Mouse (Mus musculus): Measurements from ENCODE around the gene Slc5a1. TPM values are rescaled to one million over a fixed set of nuclear protein-coding genes. Genes with fewer than 3 reads are reported as not detected.

Gene Slc5a1
- polyA plus RNA-seq, 1 experiment from 2014 or later: 0.89 TPM

GRCm38 (mm10) chr5:33201697-33202096, 97.7 kb downstream of the Slc5a1 start:
- Histone ChIP-seq H3K4me2 (ENCODE audit: low read depth, low read length) (no peak overlapping the region), H3K27me3 (replicated peaks; ENCODE audit: control insufficient read depth, insufficient read depth, low read length) (no peaks in the 10 kb centered on the region), H3K36me3 (ENCODE audit: control insufficient read depth, insufficient read depth, low read length) (no peaks in the 10 kb centered on the region), H3K4me3 (ENCODE audit: low read depth, low read length) (no peak overlapping the region), H3K9me3 (ENCODE audit: control insufficient read depth, low read length) (no peaks in the 10 kb centered on the region), H3K27ac (replicated peaks; ENCODE audit: low read depth, low read length) (no peak overlapping the region), H3K4me1 (ENCODE audit: control insufficient read depth, insufficient read depth, low read length) (no peaks in the 10 kb centered on the region), H3K9ac (ENCODE audit: low read depth, low read length) (no peak overlapping the region)
- WGBS: 57% methylated on average over 13 of the region's 13 CpGs
- no peak for DNase-seq (ENCODE audit: low spot score)
- no peak for ATAC-seq (ENCODE audit: low read depth)

DNA sequence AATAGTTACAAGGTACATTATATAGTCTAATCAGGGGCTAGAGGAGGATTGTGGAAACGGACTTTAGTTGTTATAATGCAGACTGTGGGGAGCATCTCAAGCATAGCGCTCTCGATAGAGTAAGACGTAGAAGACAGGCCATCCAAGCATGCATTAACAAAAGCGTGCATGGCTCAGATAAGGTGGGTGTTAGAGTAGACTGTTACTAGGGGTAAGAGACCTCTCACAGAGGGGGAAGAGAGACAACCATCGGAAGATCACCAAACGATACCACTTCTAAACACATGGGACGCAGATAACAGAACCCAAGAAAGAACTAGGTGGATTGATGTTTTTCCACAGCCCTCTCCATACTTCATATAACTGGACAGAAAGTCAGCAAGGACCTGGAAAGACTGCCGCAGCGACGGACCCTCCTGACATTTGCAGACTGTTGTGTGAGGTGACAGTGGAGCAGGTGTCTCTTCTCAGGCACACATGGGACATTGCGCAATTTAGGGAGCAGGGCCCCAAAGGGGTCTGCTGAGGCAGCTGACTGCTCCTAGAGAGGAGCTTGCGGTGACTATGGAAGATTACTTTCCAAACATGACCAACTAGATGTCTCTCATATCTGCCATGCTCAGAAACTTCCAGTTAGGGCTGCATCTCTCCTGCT, 98.6 kb downstream of the Slc5a1 start:
- Histone ChIP-seq H3K4me1 (ENCODE audit: control insufficient read depth, insufficient read depth, low read length) (no peaks in the 10 kb centered on the region), H3K4me2 (ENCODE audit: low read depth, low read length) (no peak overlapping the region), H3K36me3 (ENCODE audit: control insufficient read depth, insufficient read depth, low read length) (no peaks in the 10 kb centered on the region), H3K27ac (replicated peaks; ENCODE audit: low read depth, low read length) (no peak overlapping the region), H3K27me3 (replicated peaks; ENCODE audit: control insufficient read depth, insufficient read depth, low read length) (no peaks in the 10 kb centered on the region), H3K9ac (ENCODE audit: low read depth, low read length) (no peak overlapping the region), H3K9me3 (ENCODE audit: control insufficient read depth, low read length) (no peaks in the 10 kb centered on the region), H3K4me3 (ENCODE audit: low read depth, low read length) (no peak overlapping the region)
- no peak for ATAC-seq (ENCODE audit: low read depth)
- no peak for DNase-seq (ENCODE audit: low spot score)
- 88% methylated on average over 13 of the region's 13 CpGs for WGBS

DNA sequence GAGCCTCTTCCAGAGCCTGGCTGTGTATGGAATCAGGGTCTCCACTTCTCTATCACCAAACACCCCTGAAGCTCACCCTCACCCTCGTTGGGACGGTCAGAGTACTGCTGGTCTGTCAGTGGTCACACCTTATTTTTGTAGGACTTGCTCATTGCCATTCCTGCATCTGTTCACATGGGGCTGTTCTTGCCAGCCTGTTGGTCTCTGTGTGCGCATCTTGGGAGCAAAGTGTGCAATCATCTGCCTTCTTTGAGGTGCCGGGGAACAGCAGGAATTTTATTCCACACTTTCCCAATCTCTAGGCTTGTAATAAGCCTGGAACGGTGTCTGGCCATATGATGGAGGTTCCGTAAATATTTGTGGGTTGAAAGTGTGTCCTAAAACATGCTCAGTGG, 99.1 kb downstream of the Slc5a1 start:
- Histone ChIP-seq H3K36me3 (ENCODE audit: control insufficient read depth, insufficient read depth, low read length) (no peaks in the 10 kb centered on the region), H3K4me2 (ENCODE audit: low read depth, low read length) (no peak overlapping the region), H3K4me3 (ENCODE audit: low read depth, low read length) (no peak overlapping the region), H3K9me3 (ENCODE audit: control insufficient read depth, low read length) (no peaks in the 10 kb centered on the region), H3K4me1 (ENCODE audit: control insufficient read depth, insufficient read depth, low read length) (no peaks in the 10 kb centered on the region), H3K9ac (ENCODE audit: low read depth, low read length) (no peak overlapping the region), H3K27me3 (replicated peaks; ENCODE audit: control insufficient read depth, insufficient read depth, low read length) (no peaks in the 10 kb centered on the region), H3K27ac (replicated peaks; ENCODE audit: low read depth, low read length) (no peak overlapping the region)
- no peak for ATAC-seq (ENCODE audit: low read depth)
- 81% methylated on average over 6 of the region's 6 CpGs for WGBS
- no peak for DNase-seq (ENCODE audit: low spot score)

DNA sequence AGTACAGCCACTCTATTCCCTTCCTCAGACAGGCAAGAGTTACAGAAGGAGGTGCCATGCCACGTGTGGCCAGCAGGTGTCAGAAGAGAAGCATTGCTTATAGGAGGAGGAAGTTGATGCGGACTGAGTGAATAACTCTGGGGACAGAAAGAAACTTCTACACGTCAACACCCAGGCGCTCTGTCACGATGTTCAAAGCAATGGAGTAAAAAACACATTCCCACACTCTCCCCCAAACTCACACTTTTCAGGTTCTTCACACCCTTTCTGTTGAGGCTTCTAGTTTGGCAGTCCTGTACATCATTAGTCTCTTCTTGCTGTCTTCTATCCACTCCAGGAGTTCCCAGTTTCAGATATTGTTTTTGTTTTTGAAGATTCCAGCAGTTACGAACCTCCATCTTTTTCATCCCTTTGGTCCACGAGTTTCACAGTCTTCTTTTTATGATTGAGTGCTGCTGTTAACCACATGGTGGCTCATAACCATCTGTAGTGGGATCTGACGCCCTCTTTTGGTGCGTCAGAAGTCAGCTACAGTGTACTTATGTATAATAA, 99.7 kb downstream of the Slc5a1 start:
- peak overlapping the region; percentile 46 for H3K4me2 ChIP-seq (ENCODE audit: low read depth, low read length)
- peak overlapping the region; percentile 13; the same call in 1 of the 2 replicates for H3K4me3 ChIP-seq (ENCODE audit: low read depth, low read length)
- no peak overlapping the region for H3K27ac ChIP-seq (replicated peaks; ENCODE audit: low read depth, low read length)

GRCm38 (mm10) chr5:33204284-33204683, 100.3 kb downstream of the Slc5a1 start:
- H3K4me1 ChIP-seq (ENCODE audit: control insufficient read depth, insufficient read depth, low read length): no peaks in the 10 kb centered on the region
- no peaks in the 10 kb centered on the region for H3K27me3 ChIP-seq (replicated peaks; ENCODE audit: control insufficient read depth, insufficient read depth, low read length)
- H3K9ac ChIP-seq (ENCODE audit: low read depth, low read length): no peak overlapping the region
- H3K4me2 ChIP-seq (ENCODE audit: low read depth, low read length): no peak overlapping the region
- ATAC-seq (ENCODE audit: low read depth) (no peak), DNase-seq (ENCODE audit: low spot score) (no peak)
- H3K9me3 ChIP-seq (ENCODE audit: control insufficient read depth, low read length): no peaks in the 10 kb centered on the region
- no peak overlapping the region for H3K27ac ChIP-seq (replicated peaks; ENCODE audit: low read depth, low read length)
- no peaks in the 10 kb centered on the region for H3K36me3 ChIP-seq (ENCODE audit: control insufficient read depth, insufficient read depth, low read length)
- WGBS: 67% methylated on average over 7 of the region's 7 CpGs
- no peak overlapping the region for H3K4me3 ChIP-seq (ENCODE audit: low read depth, low read length)

More for the DNA sequence above, 99.7 kb downstream of the Slc5a1 start:
- 8% methylated on average over 9 of the region's 9 CpGs for WGBS
- Histone ChIP-seq H3K4me1 (ENCODE audit: control insufficient read depth, insufficient read depth, low read length) (no peaks in the 10 kb centered on the region), H3K27me3 (replicated peaks; ENCODE audit: control insufficient read depth, insufficient read depth, low read length) (no peaks in the 10 kb centered on the region), H3K9me3 (ENCODE audit: control insufficient read depth, low read length) (no peaks in the 10 kb centered on the region), H3K9ac (ENCODE audit: low read depth, low read length) (0 out of 2 replicates have a peak overlapping the region, but pooled peaks have one; percentile 14), H3K36me3 (ENCODE audit: control insufficient read depth, insufficient read depth, low read length) (no peaks in the 10 kb centered on the region)
- DNase-seq (ENCODE audit: low spot score): peak; percentile 90
- peak; percentile 89 for ATAC-seq (ENCODE audit: low read depth)

GRCm38 (mm10) chr5:33206328-33206727, 102.3 kb downstream of the Slc5a1 start:
- no peak for DNase-seq (ENCODE audit: low spot score)

GRCm38 (mm10) chr5:33207136-33207535, 103.1 kb downstream of the Slc5a1 start:
- no peak for DNase-seq (ENCODE audit: low spot score)
- WGBS: 51% methylated on average over 9 of the region's 9 CpGs

More at GRCm38 (mm10) chr5:33206328-33206727, 102.3 kb downstream of the Slc5a1 start:
- 85% methylated on average over 7 of the region's 7 CpGs for WGBS
- Histone ChIP-seq H3K27me3 (replicated peaks; ENCODE audit: control insufficient read depth, insufficient read depth, low read length) (no peaks in the 10 kb centered on the region), H3K4me3 (ENCODE audit: low read depth, low read length) (no peak overlapping the region), H3K27ac (replicated peaks; ENCODE audit: low read depth, low read length) (no peak overlapping the region), H3K4me2 (ENCODE audit: low read depth, low read length) (no peak overlapping the region), H3K36me3 (ENCODE audit: control insufficient read depth, insufficient read depth, low read length) (no peaks in the 10 kb centered on the region), H3K4me1 (ENCODE audit: control insufficient read depth, insufficient read depth, low read length) (no peaks in the 10 kb centered on the region), H3K9me3 (ENCODE audit: control insufficient read depth, low read length) (no peaks in the 10 kb centered on the region), H3K9ac (ENCODE audit: low read depth, low read length) (no peak overlapping the region)
- no peak for ATAC-seq (ENCODE audit: low read depth)

DNA sequence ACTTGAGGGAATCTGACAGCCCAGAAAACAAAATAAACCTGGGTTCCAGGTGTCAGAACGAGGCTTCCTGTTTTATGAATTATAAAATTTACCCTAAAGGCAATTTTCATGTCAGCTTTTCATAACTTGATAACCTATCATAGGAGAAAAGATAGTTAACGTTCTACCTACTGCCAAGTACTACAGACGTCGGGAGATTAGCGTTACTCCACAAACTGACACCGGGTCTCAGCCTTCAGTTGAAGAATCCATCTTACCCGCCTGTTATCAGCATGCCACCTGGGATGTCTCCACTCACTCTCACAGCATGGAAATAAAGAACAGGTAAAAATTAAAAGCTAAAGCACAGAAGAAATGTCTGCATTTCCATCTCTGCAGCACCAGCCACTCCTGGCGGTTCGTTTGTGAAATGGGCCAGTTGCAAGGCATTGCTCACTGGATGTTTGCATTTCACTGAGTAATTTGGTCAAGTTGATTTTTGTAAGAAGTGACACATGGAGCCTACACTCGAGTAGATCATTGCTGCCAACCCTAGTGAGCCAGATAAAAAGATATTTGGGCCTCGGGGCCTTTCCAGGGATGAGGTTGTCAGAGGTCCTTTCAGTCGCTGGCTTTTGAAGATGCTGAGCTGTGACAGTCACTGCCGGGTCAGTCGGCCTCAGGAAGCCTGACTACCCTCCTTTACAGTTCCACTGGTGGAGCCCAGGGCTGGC, 104.7 kb downstream of the Slc5a1 start:
- H3K27ac ChIP-seq (replicated peaks; ENCODE audit: low read depth, low read length): no peak overlapping the region
- no peak for DNase-seq (ENCODE audit: low spot score)
- 69% methylated on average over 14 of the region's 14 CpGs for WGBS
- no peak overlapping the region for H3K9ac ChIP-seq (ENCODE audit: low read depth, low read length)
- H3K4me2 ChIP-seq (ENCODE audit: low read depth, low read length): no peak overlapping the region
- no peak overlapping the region for H3K4me3 ChIP-seq (ENCODE audit: low read depth, low read length)
- ATAC-seq (ENCODE audit: low read depth): no peak
- no peaks in the 10 kb centered on the region for H3K4me1 ChIP-seq (ENCODE audit: control insufficient read depth, insufficient read depth, low read length)
- H3K36me3 ChIP-seq (ENCODE audit: control insufficient read depth, insufficient read depth, low read length): no peaks in the 10 kb centered on the region
- no peaks in the 10 kb centered on the region for H3K9me3 ChIP-seq (ENCODE audit: control insufficient read depth, low read length)
- no peaks in the 10 kb centered on the region for H3K27me3 ChIP-seq (replicated peaks; ENCODE audit: control insufficient read depth, insufficient read depth, low read length)

More at GRCm38 (mm10) chr5:33207136-33207535, 103.1 kb downstream of the Slc5a1 start:
- Histone ChIP-seq H3K4me3 (ENCODE audit: low read depth, low read length) (no peak overlapping the region), H3K36me3 (ENCODE audit: control insufficient read depth, insufficient read depth, low read length) (no peaks in the 10 kb centered on the region), H3K9me3 (ENCODE audit: control insufficient read depth, low read length) (no peaks in the 10 kb centered on the region), H3K4me1 (ENCODE audit: control insufficient read depth, insufficient read depth, low read length) (no peaks in the 10 kb centered on the region), H3K27me3 (replicated peaks; ENCODE audit: control insufficient read depth, insufficient read depth, low read length) (no peaks in the 10 kb centered on the region), H3K4me2 (ENCODE audit: low read depth, low read length) (no peak overlapping the region), H3K27ac (replicated peaks; ENCODE audit: low read depth, low read length) (no peak overlapping the region), H3K9ac (ENCODE audit: low read depth, low read length) (no peak overlapping the region)
- no peak for ATAC-seq (ENCODE audit: low read depth)

Measured in embryonic facial prominence, embryonic 14.5 days (tissue).